Mouse (Mus musculus): ENCODE results near the gene Cdca5. TPM values are rescaled to one million over a fixed set of nuclear protein-coding genes. Genes with fewer than 3 reads are reported as not detected.

The Cdca5 gene
- polyA plus RNA-seq, 1 experiment: 0.83 TPM

GRCm38 (mm10) chr19:6141394-6141749, 56.6 kb downstream of the Cdca5 start, which contains the start of gene Arl2:
Gene Arl2 (minus strand): TSS chr19:6141548.
- no peak for DNase-seq (ENCODE audit: low spot score)

Other genes with a start within 250 kb of the Cdca5 start
- 20.7 and 21.6 TPM in 2 replicates for gene Frmd8, start 209.7 kb upstream of the Cdca5 start, polyA plus RNA-seq (2012; rRNA removed)
- 19.2 and 25.1 TPM in 2 replicates for gene Slc25a45, start 207.2 kb upstream of the Cdca5 start, polyA plus RNA-seq (2012; rRNA removed)
- 0.69 and 0.87 TPM in 2 replicates for gene Tigd3, start 190.8 kb upstream of the Cdca5 start, polyA plus RNA-seq (2012; rRNA removed)
- 87.5 and 102 TPM in 2 replicates for gene Dpf2, start 172.0 kb upstream of the Cdca5 start, polyA plus RNA-seq (2012; rRNA removed)
- gene Cdc42ep2, start 160.2 kb upstream of the Cdca5 start, polyA plus RNA-seq (2012; rRNA removed): 22.9 and 26.2 TPM in 2 replicates
- gene Pola2, start 120.8 kb upstream of the Cdca5 start, polyA plus RNA-seq (2012; rRNA removed): 32.8 and 41.0 TPM in 2 replicates
- 0.12 and 0.21 TPM in 2 replicates for gene Slc22a20, start 98.8 kb upstream of the Cdca5 start, polyA plus RNA-seq (2012; rRNA removed)
- 116 and 118 TPM in 2 replicates for gene Capn1, start 69.1 kb upstream of the Cdca5 start, polyA plus RNA-seq (2012; rRNA removed)
- 15.5 and 24.1 TPM in 2 replicates for gene Syvn1, start 38.4 kb upstream of the Cdca5 start, polyA plus RNA-seq (2012; rRNA removed)
- gene Mrpl49, start 27.2 kb upstream of the Cdca5 start, polyA plus RNA-seq (2012; rRNA removed): 32.4 and 33.5 TPM in 2 replicates
- gene Fau, start 27.1 kb upstream of the Cdca5 start, polyA plus RNA-seq (2012; rRNA removed): 1,752 and 1,769 TPM in 2 replicates
- 25.8 and 26.8 TPM in 2 replicates for gene Znhit2, start 23.8 kb upstream of the Cdca5 start, polyA plus RNA-seq (2012; rRNA removed)
- 24.1 and 33.2 TPM in 2 replicates for gene Tm7sf2, start 16.6 kb upstream of the Cdca5 start, polyA plus RNA-seq (2012; rRNA removed)
- gene Vps51, start 7.8 kb upstream of the Cdca5 start, polyA plus RNA-seq (2012; rRNA removed): 62.5 and 70.8 TPM in 2 replicates
- 0.21 TPM in 1 of 2 replicates, not detected in the other for gene Tmem262, start 5.0 kb upstream of the Cdca5 start, polyA plus RNA-seq (2012; rRNA removed)
- gene Gm28374, start 2.7 kb upstream of the Cdca5 start, polyA plus RNA-seq (2012; rRNA removed): 0.31 and 0.55 TPM in 2 replicates
- gene Zfpl1, start within 50 bp of the Cdca5 start, polyA plus RNA-seq (2012; rRNA removed): 68.5 and 81.2 TPM in 2 replicates
- 0.14 TPM in 1 of 2 replicates, not detected in the other for gene AC131692.1, start 9.4 kb downstream of the Cdca5 start, polyA plus RNA-seq (2012; rRNA removed)
- 0.06 and 0.13 TPM in 2 replicates for gene Naaladl1, start 20.8 kb downstream of the Cdca5 start, polyA plus RNA-seq (2012; rRNA removed)
- gene Sac3d1, start 33.7 kb downstream of the Cdca5 start, polyA plus RNA-seq (2012; rRNA removed): 14.0 and 16.8 TPM in 2 replicates
- 27.7 and 32.6 TPM in 2 replicates for gene Snx15, start 43.3 kb downstream of the Cdca5 start, polyA plus RNA-seq (2012; rRNA removed)
- 5.1 and 9.2 TPM in 2 replicates for gene Batf2, start 56.0 kb downstream of the Cdca5 start, polyA plus RNA-seq (2012; rRNA removed)
- 76.9 and 87.5 TPM in 2 replicates for gene Arl2, start 56.6 kb downstream of the Cdca5 start, polyA plus RNA-seq (2012; rRNA removed)
- 0.52 and 0.60 TPM in 2 replicates for gene Majin, start 99.4 kb downstream of the Cdca5 start, polyA plus RNA-seq (2012; rRNA removed)
- gene Gpha2, start 141.4 kb downstream of the Cdca5 start, polyA plus RNA-seq (2012; rRNA removed): 0.31 and 0.83 TPM in 2 replicates
- 31.0 and 38.3 TPM in 2 replicates for gene Ppp2r5b, start 150.9 kb downstream of the Cdca5 start, polyA plus RNA-seq (2012; rRNA removed)
- 11.4 and 15.7 TPM in 2 replicates for gene Atg2a, start 156.7 kb downstream of the Cdca5 start, polyA plus RNA-seq (2012; rRNA removed)
- gene Ehd1, start 191.7 kb downstream of the Cdca5 start, polyA plus RNA-seq (2012; rRNA removed): 73.6 and 86.5 TPM in 2 replicates
- gene Cdc42bpg, start 221.5 kb downstream of the Cdca5 start, polyA plus RNA-seq (2012; rRNA removed): 22.7 and 27.0 TPM in 2 replicates
- 34.3 and 37.7 TPM in 2 replicates for gene Men1, start 250.0 kb downstream of the Cdca5 start, polyA plus RNA-seq (2012; rRNA removed)

Data from urinary bladder, adult 2 months (tissue).